Mouse (Mus musculus) lung, postnatal 0 days (tissue): ENCODE measurements around the gene Socs3.

Experiments used
- CTCF ChIP-seq: IDR thresholded peaks from 2 replicates; pipeline ENCODE4 v1.5.1; 2016; ENCODE audit warnings: antibody characterized with exemption, mild to moderate bottlenecking
- EP300 ChIP-seq: IDR thresholded peaks from 2 replicates; pipeline ENCODE4 v1.6.1; 2016; ENCODE audit warnings: antibody characterized with exemption, mild to moderate bottlenecking, control low read depth

DNA sequence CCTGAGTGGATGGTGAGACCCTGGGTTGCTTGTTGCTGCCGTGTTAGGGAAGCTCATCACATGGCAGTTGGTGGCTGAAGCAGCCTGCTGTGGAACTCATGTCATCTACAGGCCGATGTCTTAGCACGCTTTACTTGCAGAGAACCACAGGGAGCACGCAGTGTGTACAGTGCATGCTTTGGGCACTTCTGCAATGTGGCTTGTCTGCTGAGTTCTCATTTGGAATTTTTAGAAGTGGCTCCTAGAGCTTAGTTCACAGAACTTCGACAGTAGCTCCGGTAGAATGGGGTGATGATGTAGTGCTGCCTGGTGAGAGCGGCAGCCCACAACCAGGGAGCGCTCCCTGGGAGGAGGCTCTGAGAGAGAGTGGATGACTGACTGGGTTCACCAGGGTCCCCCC is 39.0 kb upstream of the Socs3 start:
- no peak for TF ChIP-seq CTCF
- TF ChIP-seq EP300 = no peak
